Mouse (Mus musculus) G1E (cell line): ENCODE results near the gene Zfp518a. TPM values are rescaled to one million over a fixed set of nuclear protein-coding genes. Genes with fewer than 3 reads are reported as not detected.

Source experiments
- ATAC-seq: 2 replicates; pipeline ENCODE4 v1.8.0; 2016; ENCODE audit warnings: mild to moderate bottlenecking; ENCODE audit not compliant: insufficient number of reproducible peaks, poor library complexity, low FRiP score, severe bottlenecking; ENCODE audit errors: extremely low read depth
- DNase-seq: peaks from one replicate; pipeline ENCODE4 v3.0.0; 2012; ENCODE audit warnings: low spot score
- H3K27me3 ChIP-seq: 2 replicates; pipeline ENCODE4 v1.6.1; 2012; ENCODE audit warnings: mild to moderate bottlenecking, low read length, inconsistent platforms; ENCODE audit not compliant: insufficient read depth
- H3K36me3 ChIP-seq: replicated peaks from 2 replicates; pipeline ENCODE3; 2012; ENCODE audit warnings: mild to moderate bottlenecking, inconsistent platforms
- H3K4me1 ChIP-seq: 2 replicates; pipeline ENCODE4 v1.6.1; 2012; ENCODE audit warnings: low read depth, low read length, inconsistent platforms, mixed read lengths; ENCODE audit not compliant: insufficient read depth
- H3K4me3 ChIP-seq: 2 replicates; pipeline ENCODE4 v1.5.1; 2012; ENCODE audit warnings: low read depth, mild to moderate bottlenecking, inconsistent platforms, low read length, moderate library complexity, mixed read lengths
- H3K9me3 ChIP-seq: replicated peaks from 2 replicates; pipeline ENCODE4 v1.6.1; 2012; ENCODE audit warnings: inconsistent platforms
- CTCF ChIP-seq: IDR thresholded peaks from 2 replicates; pipeline ENCODE4 v1.5.1; 2012; ENCODE audit warnings: low read depth, low read length, inconsistent platforms, mixed read lengths
- GATA1 ChIP-seq: IDR thresholded peaks from 2 replicates; pipeline ENCODE4 v1.6.1; 2012; ENCODE audit warnings: borderline replicate concordance, low read length, inconsistent platforms, mixed read lengths
- GATA2 ChIP-seq: IDR thresholded peaks from 2 replicates; pipeline ENCODE4 v1.6.1; 2012; ENCODE audit warnings: low read depth, low read length, inconsistent platforms, borderline replicate concordance
- POLR2AphosphoS5 ChIP-seq: IDR thresholded peaks from 2 replicates; pipeline ENCODE4 v1.6.1; 2012; ENCODE audit warnings: low read depth, low read length, inconsistent platforms; ENCODE audit not compliant: insufficient replicate concordance
- TAL1 ChIP-seq: conservative IDR thresholded peaks from 2 replicates; pipeline ENCODE4 v1.6.1; 2012; ENCODE audit warnings: low read depth, low read length, inconsistent platforms, mixed read lengths
- polyA plus RNA-seq: library from polyadenylated mRNA; stranded (reverse); fragments of >175 nt; gene quantifications from 2 replicates; pipeline ENCODE4 v1.2.3, GENCODE M21; 2012
- total RNA-seq, 2 experiments: library from RNA; stranded (forward) in 1 of 2; stranded (reverse) in 1 of 2; fragments of 200-1000 nt in 1 of 2; fragments of >200 nt in 1 of 2; fragmentation: Nextera tagmentation in 1 of 2; gene quantifications; 2 replicates each; pipeline ENCODE4 v1.2.3; 2014 to 2017

The Zfp518a gene
- total and polyA plus RNA-seq, 3 experiments, result 0.05 TPM; not detected in 2

DNA sequence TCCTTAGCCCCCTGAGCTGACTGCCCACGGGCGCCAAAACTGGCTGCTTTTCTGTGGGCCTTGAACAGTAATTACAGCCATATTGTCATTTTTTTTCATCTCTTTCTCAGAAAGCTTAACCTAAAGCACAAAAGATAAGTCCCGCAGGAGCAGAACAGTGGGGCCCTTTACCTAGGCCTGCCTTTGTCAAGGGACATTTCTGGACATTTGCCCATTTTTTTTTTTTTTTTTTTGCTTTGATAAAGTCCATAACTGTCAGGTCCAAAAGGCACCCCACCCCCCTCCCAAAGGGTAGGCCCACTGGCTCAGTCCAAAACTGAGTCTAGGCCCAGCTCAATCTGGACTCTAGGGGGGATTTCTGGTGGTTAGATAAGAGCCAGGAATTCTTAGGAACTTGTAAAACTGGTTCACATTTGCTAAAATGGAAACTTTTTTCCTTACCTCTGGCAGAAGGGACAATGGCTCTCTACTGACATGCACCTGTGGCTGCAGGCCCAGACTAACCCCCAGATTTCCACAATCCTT is 69.9 kb downstream of the Zfp518a start:
- TF ChIP-seq CTCF (no peak), POLR2AphosphoS5 (no peak), GATA2 (no peak), GATA1 (no peak), TAL1 (no peak)

DNA sequence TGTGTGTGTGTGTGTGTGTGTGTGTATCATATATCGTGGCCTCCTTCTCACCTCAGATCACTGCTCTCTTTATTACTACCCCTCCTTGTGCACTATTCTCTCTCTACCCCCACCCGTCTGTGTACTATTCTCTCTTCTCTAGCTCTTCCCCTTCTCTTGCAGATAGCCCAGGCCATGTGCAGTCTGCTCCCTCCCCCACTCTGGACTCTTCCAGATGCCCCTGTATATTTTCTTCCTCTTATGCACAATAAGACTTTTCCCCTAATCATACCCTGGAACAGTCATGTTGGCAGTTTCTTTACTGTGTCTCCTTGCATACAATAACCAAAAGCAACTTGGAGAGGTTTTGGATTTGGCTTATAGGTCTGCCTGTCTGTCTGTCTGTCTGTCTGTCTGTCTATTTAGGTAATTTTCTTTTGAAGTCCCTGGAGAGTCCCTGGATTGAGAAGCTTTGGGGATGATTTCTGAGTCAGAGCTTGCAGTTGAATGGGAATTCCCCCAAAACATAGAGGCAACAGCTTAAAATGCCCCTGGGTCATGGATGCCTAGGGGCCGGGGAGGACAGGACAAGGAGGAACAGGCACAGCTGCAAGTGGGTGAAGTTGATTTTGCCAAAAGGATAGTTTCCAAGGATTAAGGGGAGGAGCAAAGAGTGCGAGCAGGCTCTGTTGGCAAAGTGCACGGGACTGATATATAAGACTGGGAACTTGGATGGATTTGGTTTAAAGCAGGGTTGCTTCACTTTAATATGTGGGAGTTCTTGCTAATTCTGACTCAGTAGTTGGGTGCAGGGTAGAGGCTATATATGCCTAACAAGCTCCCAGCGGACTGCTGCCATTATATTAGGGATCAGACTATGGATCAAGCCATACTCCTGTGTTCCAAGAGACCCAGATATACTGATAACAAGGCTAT is 70.7 kb downstream of the Zfp518a start:
- Histone ChIP-seq H3K36me3 (no peaks in the 10 kb centered on the region), H3K9me3 (no peaks in the 10 kb centered on the region), H3K27me3 (peaks cover 6% of the 10 kb centered on the region; the same call in 1 of the 2 replicates), H3K4me3 (no peak overlapping the region), H3K4me1 (no peaks in the 10 kb centered on the region)
- TF ChIP-seq CTCF (no peak), GATA1 (no peak), TAL1 (no peak), GATA2 (no peak), POLR2AphosphoS5 (no peak)
- DNase-seq (no peak), ATAC-seq (no peak)

More for the DNA sequence above, 69.9 kb downstream of the Zfp518a start:
- ATAC-seq (no peak), DNase-seq (no peak)
- Histone ChIP-seq H3K27me3 (peaks cover 9% of the 10 kb centered on the region; the same call in 1 of the 2 replicates), H3K9me3 (no peaks in the 10 kb centered on the region), H3K36me3 (no peaks in the 10 kb centered on the region), H3K4me3 (no peak overlapping the region), H3K4me1 (no peaks in the 10 kb centered on the region)

Other genes starting within 250 kb of the Zfp518a start
- 6.1 and 10.8 TPM in 2 replicates for gene Cc2d2b, start 146.0 kb upstream of the Zfp518a start, total RNA-seq (2014; fragmentation: Nextera tagmentation)
- 3.3 and 3.4 TPM in 2 replicates for gene Cc2d2b, start 146.0 kb upstream of the Zfp518a start, total RNA-seq (2017)
- gene Cc2d2b, start 146.0 kb upstream of the Zfp518a start, polyA plus RNA-seq, result 0.01 and 0.27 TPM in 2 replicates
- 9.5 and 15.0 TPM in 2 replicates for gene Ccnj, start 63.4 kb upstream of the Zfp518a start, total RNA-seq (2014; fragmentation: Nextera tagmentation)
- 13.6 and 14.7 TPM in 2 replicates for gene Ccnj, start 63.4 kb upstream of the Zfp518a start, total RNA-seq (2017)
- 3.4 and 4.1 TPM in 2 replicates for gene Ccnj, start 63.4 kb upstream of the Zfp518a start, polyA plus RNA-seq
- not detected in 2 replicates for gene Blnk, start 99.8 kb downstream of the Zfp518a start, total RNA-seq (2014; fragmentation: Nextera tagmentation)
- gene Blnk, start 99.8 kb downstream of the Zfp518a start, total RNA-seq (2017), result 0.29 and 0.44 TPM in 2 replicates
- gene Blnk, start 99.8 kb downstream of the Zfp518a start, polyA plus RNA-seq, result 0.06 and 0.15 TPM in 2 replicates
- gene Dntt, start 134.6 kb downstream of the Zfp518a start, total RNA-seq (2014; fragmentation: Nextera tagmentation), result not detected in 2 replicates
- gene Dntt, start 134.6 kb downstream of the Zfp518a start, total RNA-seq (2017), result not detected in 2 replicates
- not detected in 2 replicates for gene Dntt, start 134.6 kb downstream of the Zfp518a start, polyA plus RNA-seq
- gene Opalin, start 182.4 kb downstream of the Zfp518a start, total RNA-seq (2014; fragmentation: Nextera tagmentation), result not detected in 2 replicates
- gene Opalin, start 182.4 kb downstream of the Zfp518a start, total RNA-seq (2017), result 0.27 TPM in 1 of 2 replicates, not detected in the other
- gene Opalin, start 182.4 kb downstream of the Zfp518a start, polyA plus RNA-seq, result not detected in 2 replicates